Comparison of ENCODE assay signal across 14 mouse cellular contexts in genomic region chr10:61956718-61957117, GRCm38 (mm10). TPM values are rescaled to one million over a fixed set of nuclear protein-coding genes. Genes with fewer than 3 reads are reported as not detected.
DNase-seq lines count a peak whose midpoint lies in the region; ATAC-seq and TF ChIP-seq lines count a peak whose summit lies in the region.
"Had no signal": no experiment of that assay in that cellular context is flagged by ENCODE, and none has a peak within 500 bp of the region (broad histone marks: within the 10 kb centered on the region; RNA-seq: fewer than 3 reads in every experiment).

No protein-coding gene starts in this region.

- no peak overlapping the region for H3K9ac ChIP-seq in kidney, embryonic 14.5 days (ENCODE audit: low read depth, low read length)
- H3K9ac ChIP-seq in stomach, postnatal 0 days (ENCODE audit: low read length): no peak overlapping the region
- H3K9ac ChIP-seq: hindbrain, embryonic 12.5 days had no signal

- H3K4me2 ChIP-seq in kidney, embryonic 14.5 days (replicated peaks; ENCODE audit: low read depth, low read length): no peak overlapping the region
- no peak overlapping the region for H3K4me2 ChIP-seq in stomach, postnatal 0 days (replicated peaks; ENCODE audit: low read depth)
- H3K4me2 ChIP-seq: hindbrain, embryonic 12.5 days had no signal

- no peaks in the 10 kb centered on the region for H3K4me1 ChIP-seq in kidney, adult 2 months (ENCODE audit: control insufficient read depth, insufficient read depth, low read length)
- H3K4me1 ChIP-seq in kidney, embryonic 14.5 days (ENCODE audit: control insufficient read depth, insufficient read depth, low read length): no peaks in the 10 kb centered on the region
- H3K4me1 ChIP-seq in stomach, postnatal 0 days (replicated peaks; ENCODE audit: control insufficient read depth, insufficient read depth): no peaks in the 10 kb centered on the region
- H3K4me1 ChIP-seq in limb, embryonic 10.5 days: peaks cover 6% of the 10 kb centered on the region

- TF ChIP-seq POLR2A in kidney, adult 2 months (IDR thresholded peaks at IDR 0.05; ENCODE audit: low read depth, low read length): no peak

- no peak for TF ChIP-seq CTCF in kidney, adult 2 months (conservative IDR thresholded peaks at IDR 0.05; ENCODE audit: insufficient read depth, insufficient read length, low read depth, low read length)
- no peak for TF ChIP-seq CTCF in stomach, postnatal 0 days (IDR thresholded peaks at IDR 0.05; ENCODE audit: low read depth)

- peak overlapping the region; percentile 50; the same call in 1 of the 2 replicates for H3K27ac ChIP-seq in kidney, adult 2 months (ENCODE audit: insufficient read depth, low read depth, low read length)
- no peak overlapping the region for H3K27ac ChIP-seq in kidney, embryonic 14.5 days (ENCODE audit: low read depth, low read length)
- no peak overlapping the region for H3K27ac ChIP-seq in stomach, postnatal 0 days (replicated peaks)
- no peak overlapping the region for H3K27ac ChIP-seq in limb, embryonic 10.5 days
- H3K27ac ChIP-seq: hindbrain, embryonic 12.5 days had no signal

- H3K9me3 ChIP-seq in kidney, embryonic 14.5 days (ENCODE audit: control insufficient read depth, low read length): no peaks in the 10 kb centered on the region
- no peaks in the 10 kb centered on the region for H3K9me3 ChIP-seq in stomach, postnatal 0 days (ENCODE audit: control insufficient read depth, low read length)
- H3K9me3 ChIP-seq in limb, embryonic 10.5 days (replicated peaks): no peaks in the 10 kb centered on the region
- H3K9me3 ChIP-seq: hindbrain, embryonic 12.5 days had no signal

- 71% methylated on average over 6 of the region's 6 CpGs for WGBS in kidney, adult 2 months
- 71% methylated on average over 6 of the region's 6 CpGs for WGBS in kidney, embryonic 14.5 days
- WGBS in stomach, postnatal 0 days: 70% methylated on average over 6 of the region's 6 CpGs
- 79% methylated on average over 6 of the region's 6 CpGs for WGBS in limb, embryonic 10.5 days

- ATAC-seq in kidney, embryonic 14.5 days (ENCODE audit: low FRiP score, low TSS enrichment): no peak
- 0 out of 2 replicates have a peak, but pooled peaks have one; percentile 21 for ATAC-seq in stomach, postnatal 0 days (ENCODE audit: low FRiP score, low TSS enrichment)

- TF ChIP-seq EP300 in stomach, postnatal 0 days (optimal IDR thresholded peaks at IDR 0.05): no peak

- H3K36me3 ChIP-seq in kidney, adult 2 months (ENCODE audit: control insufficient read depth, insufficient read depth, low read length): no peaks in the 10 kb centered on the region
- no peaks in the 10 kb centered on the region for H3K36me3 ChIP-seq in kidney, embryonic 14.5 days (ENCODE audit: control insufficient read depth, insufficient read depth, low read length)
- no peaks in the 10 kb centered on the region for H3K36me3 ChIP-seq in stomach, postnatal 0 days (ENCODE audit: control insufficient read depth, insufficient read depth, low read length)
- no peaks in the 10 kb centered on the region for H3K36me3 ChIP-seq in limb, embryonic 10.5 days
- H3K36me3 ChIP-seq: hindbrain, embryonic 12.5 days had no signal

- no peaks in the 10 kb centered on the region for H3K27me3 ChIP-seq in kidney, adult 2 months (replicated peaks; ENCODE audit: control insufficient read depth, insufficient read depth, low read length)
- no peaks in the 10 kb centered on the region for H3K27me3 ChIP-seq in kidney, embryonic 14.5 days (ENCODE audit: control insufficient read depth, insufficient read depth, low read length)
- no peaks in the 10 kb centered on the region for H3K27me3 ChIP-seq in stomach, postnatal 0 days (ENCODE audit: control insufficient read depth, insufficient read depth, low read length)
- peaks cover 20% of the 10 kb centered on the region for H3K27me3 ChIP-seq in limb, embryonic 10.5 days (ENCODE audit: low read depth, poor library complexity, severe bottlenecking)
- H3K27me3 ChIP-seq: hindbrain, embryonic 12.5 days had no signal

- DNase-seq in kidney, adult 2 months: peak; percentile 82
- DNase-seq in cerebellum, adult 9-10 months: peak; percentile 32
- DNase-seq in heart, postnatal 4 days: peak; percentile 52
- DNase-seq in stomach, postnatal 0 days (ENCODE audit: low spot score): no peak
- no peak for DNase-seq in limb, embryonic 10.5 days (ENCODE audit: low spot score)
- DNase-seq in embryo, embryonic 10.5 days (ENCODE audit: low spot score): no peak
- no peak for DNase-seq in ovary, postnatal 10 days (ENCODE audit: low spot score)
- DNase-seq: liver; right cerebral cortex, postnatal 14 days had no signal

- no peak overlapping the region for H3K4me3 ChIP-seq in kidney, adult 2 months (ENCODE audit: insufficient read depth, low read depth, low read length)
- H3K4me3 ChIP-seq in kidney, embryonic 14.5 days (ENCODE audit: low read length): no peak overlapping the region
- H3K4me3 ChIP-seq in stomach, postnatal 0 days (ENCODE audit: low read depth, low read length): no peak overlapping the region
- no peak overlapping the region for H3K4me3 ChIP-seq in limb, embryonic 10.5 days
- H3K4me3 ChIP-seq: erythroblast, embryonic 14.5 days; hindbrain, embryonic 12.5 days; megakaryocyte, embryonic 14.5 days had no signal

RNA-seq across cellular contexts. Expression of gene Col13a1, which starts 22.2 kb away (rescaled TPM):
- polyA plus RNA-seq in kidney, adult 2 months (2012; rRNA removed): 0.34 and 0.44 TPM in 2 replicates
- polyA plus RNA-seq in kidney, embryonic 14.5 days (2014; fragmentation: Nextera tagmentation; extraction: Ambion mirVana): 4.7 and 6.1 TPM in 2 replicates
- 1 to 10 TPM; 1.8 to 2.5 TPM for total RNA-seq in heart, postnatal 4 days (2021)
- 2.3 and 3.3 TPM in 2 replicates for polyA plus RNA-seq in stomach, postnatal 0 days (2015; fragmentation: Nextera tagmentation; extraction: Ambion mirVana)
- 2.7 and 2.9 TPM in 2 replicates for polyA plus RNA-seq in limb, embryonic 10.5 days (2016; fragmentation: Nextera tagmentation; extraction: Ambion mirVana)
- total RNA-seq: CH12.LX had no signal

Comparison
In these comparisons a context has a peak if more than half of its experiments do, and no peak if none do; other contexts are left out.
1. DNase-seq: peak in kidney, adult 2 months (single experiment), cerebellum, adult 9-10 months (single experiment) and heart, postnatal 4 days (single experiment); none in stomach, postnatal 0 days (single experiment), limb, embryonic 10.5 days (single experiment), embryo, embryonic 10.5 days (single experiment) and ovary, postnatal 10 days (single experiment).